Mouse (Mus musculus): ENCODE measurements at regions not wholly inside any gene's neighbourhood (a gene's known extent, or its start where the extent isn't known, plus 50 kb on each side); places are given as distances from the start of the nearest gene placed in this dataset.

- in situ Hi-C loops (cut with MboI; ENCODE audit: low pct_ligation_motif_present, low pct_unique_long_range_greater_than_20kb, low sequenced_read_pairs): no loop called here
Measured at GRCm38 (mm10) chr12:94060336-94060735, 1631.7 kb upstream of the Flrt2 start.

GRCm38 (mm10) chr12:94066444-94067152 is 1625.4 kb upstream of the Flrt2 start:
- Histone ChIP-seq H3K9ac (ENCODE audit: insufficient read depth, low read depth) (no peak overlapping the region), H3K4me3 (replicated peaks in 1 of 3; ENCODE audit: low read depth in 2 of 3, low read length in 2 of 3, poor library complexity in 1 of 3) (no peak overlapping the region), H3K79me2 (replicated peaks; ENCODE audit: control insufficient read depth, extremely low read depth, insufficient read depth, poor library complexity, severe bottlenecking) (no peaks in the 10 kb centered on the region), H3K4me2 (ENCODE audit: insufficient read depth, low read depth, poor library complexity, severe bottlenecking) (no peak overlapping the region), H3K9me3 (replicated peaks; ENCODE audit: low read length) (peaks cover 27% of the 10 kb centered on the region), H3K27me3 (replicated peaks) (no peaks in the 10 kb centered on the region), H3K4me1 (ENCODE audit: control insufficient read depth in 1 of 2, insufficient read depth in 2 of 2) (no peaks in the 10 kb centered on the region), H3K36me3 (replicated peaks in 1 of 2; ENCODE audit: control insufficient read depth in 1 of 2, insufficient read depth in 1 of 2, low read length in 1 of 2) (no peaks in the 10 kb centered on the region), H3K27ac (ENCODE audit: insufficient read depth, low read depth) (no peak overlapping the region)
- DNase-seq (ENCODE audit: extremely low read depth): no peak
- TF ChIP-seq E2F4 (IDR thresholded peaks at IDR 0.05; ENCODE audit: insufficient replicate concordance, low read depth, low read length): no peak
- no peak for TF ChIP-seq JUN (IDR thresholded peaks at IDR 0.05; ENCODE audit: insufficient read depth, low read depth, low read length)
- dilution Hi-C loops (cut with MboI; ENCODE audit: extremely low pct_ligation_motif_present, extremely low pct_unique_long_range_greater_than_20kb, low sequenced_read_pairs): no loop called here
- in situ Hi-C loops (cut with MboI; ENCODE audit: low pct_ligation_motif_present, low pct_unique_long_range_greater_than_20kb, low sequenced_read_pairs): no loop called here

More at GRCm38 (mm10) chr12:94060336-94060735, 1631.7 kb upstream of the Flrt2 start:
- Histone ChIP-seq H3K36me3 (replicated peaks in 1 of 2; ENCODE audit: control insufficient read depth in 1 of 2, insufficient read depth in 1 of 2, low read length in 1 of 2) (no peaks in the 10 kb centered on the region), H3K4me2 (ENCODE audit: insufficient read depth, low read depth, poor library complexity, severe bottlenecking) (no peak overlapping the region), H3K27ac (ENCODE audit: insufficient read depth, low read depth) (no peak overlapping the region), H3K4me1 (ENCODE audit: control insufficient read depth in 1 of 2, insufficient read depth in 2 of 2) (no peaks in the 10 kb centered on the region), H3K4me3 (replicated peaks in 1 of 3; ENCODE audit: low read depth in 2 of 3, low read length in 2 of 3, poor library complexity in 1 of 3) (no peak overlapping the region), H3K9me3 (replicated peaks; ENCODE audit: low read length) (peaks cover 41% of the 10 kb centered on the region), H3K9ac (ENCODE audit: insufficient read depth, low read depth) (no peak overlapping the region), H3K79me2 (replicated peaks; ENCODE audit: control insufficient read depth, extremely low read depth, insufficient read depth, poor library complexity, severe bottlenecking) (no peaks in the 10 kb centered on the region), H3K27me3 (replicated peaks) (no peaks in the 10 kb centered on the region)
- DNase-seq (ENCODE audit: extremely low read depth): no peak
- TF ChIP-seq JUND (conservative IDR thresholded peaks at IDR 0.05; ENCODE audit: low read depth, low read length): no peak
- no peak for TF ChIP-seq IRF4 (IDR thresholded peaks at IDR 0.05; ENCODE audit: low read depth, low read length)
- no peak for TF ChIP-seq ELF1 (IDR thresholded peaks at IDR 0.05; ENCODE audit: low read depth, low read length)
- TF ChIP-seq ZNF384 (IDR thresholded peaks at IDR 0.05; ENCODE audit: low read depth, low read length): no peak
- no peak for TF ChIP-seq TCF12 (IDR thresholded peaks at IDR 0.05; ENCODE audit: low read depth, low read length)
- TF ChIP-seq ZC3H11A (IDR thresholded peaks at IDR 0.05; ENCODE audit: low read depth, low read length): no peak
- TF ChIP-seq RAD21 (IDR thresholded peaks at IDR 0.05; ENCODE audit: low read depth, low read length): no peak
- TF ChIP-seq NELFE (IDR thresholded peaks at IDR 0.05; ENCODE audit: low read depth, low read length): no peak
- TF ChIP-seq ZMIZ1 (IDR thresholded peaks at IDR 0.05; ENCODE audit: low read depth, low read length): no peak
- no peak for TF ChIP-seq POLR2AphosphoS2 (IDR thresholded peaks at IDR 0.05; ENCODE audit: low read depth, low read length)
- TF ChIP-seq CHD1 (IDR thresholded peaks at IDR 0.05; ENCODE audit: low read depth, low read length): no peak
- no peak for TF ChIP-seq PAX5 (IDR thresholded peaks at IDR 0.05; ENCODE audit: low read length)
- TF ChIP-seq MYC (IDR thresholded peaks at IDR 0.05; ENCODE audit: low read depth, low read length): no peak
- TF ChIP-seq ETS1 (conservative IDR thresholded peaks at IDR 0.05; ENCODE audit: low read depth, low read length): no peak
- dilution Hi-C loops (cut with MboI; ENCODE audit: extremely low pct_ligation_motif_present, extremely low pct_unique_long_range_greater_than_20kb, low sequenced_read_pairs): no loop called here
